Mouse (Mus musculus): ENCODE results near the gene Btbd35f24.
"Not testable (repeated sequence)": the region's sequence is repeated elsewhere in the genome, so short reads cannot be mapped to it uniquely, and the experiment has no call there.

The Btbd35f24 gene

DNA sequence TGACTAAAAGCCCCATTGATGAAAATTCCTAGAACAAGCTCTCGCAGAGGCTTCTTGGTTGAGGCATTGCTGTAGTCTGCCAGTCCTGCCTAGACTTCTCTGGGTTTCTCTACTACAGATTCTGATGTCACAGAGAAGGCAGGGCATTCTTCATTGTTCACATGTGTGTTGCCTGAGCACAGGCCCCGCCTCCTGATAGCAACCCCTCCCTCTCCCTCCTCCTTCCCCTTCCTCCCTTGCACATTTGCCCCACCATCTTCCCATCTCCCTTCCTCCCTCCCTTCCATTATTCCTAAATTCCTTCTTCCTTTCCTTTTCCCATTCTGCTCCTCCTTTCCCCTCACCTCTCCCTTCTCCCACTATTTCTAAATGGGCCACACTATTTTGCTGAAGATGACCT is at the start of gene Btbd35f24:
Btbd35f24 (minus strand) TSS at position 101 of the 400 bp plus-strand sequence.
- not testable (repeated sequence) for DNase-seq
